Mouse (Mus musculus) heart, embryonic 10.5 days (tissue): ENCODE data around the gene Myo5c. TPM values are rescaled to one million over a fixed set of nuclear protein-coding genes. Genes with fewer than 3 reads are reported as not detected.
A peak's percentile ranks its signal among the peaks of the same experiment; 100 is the strongest.

Experiments used
- DNase-seq: peaks from one replicate; pipeline ENCODE4 v3.0.0-alpha.2; 2017; ENCODE audit warnings: low spot score
- H3K27ac ChIP-seq: fragments of 300-500 bp; sonication (generic); 2 replicates; pipeline ENCODE4 v1.5.1; 2016; ENCODE audit warnings: mild to moderate bottlenecking
- H3K27me3 ChIP-seq: fragments of 300-500 bp; sonication (generic); 2 replicates; pipeline ENCODE4 v1.6.1; 2016; ENCODE audit warnings: mild to moderate bottlenecking; ENCODE audit not compliant: poor library complexity, insufficient read depth, severe bottlenecking
- H3K36me3 ChIP-seq: fragments of 300-500 bp; sonication (generic); 2 replicates; pipeline ENCODE4 v1.6.1; 2016; ENCODE audit warnings: mild to moderate bottlenecking, moderate library complexity
- H3K4me1 ChIP-seq: fragments of 300-500 bp; sonication (generic); 2 replicates; pipeline ENCODE4 v1.6.1; 2016; ENCODE audit warnings: mild to moderate bottlenecking
- H3K4me3 ChIP-seq: fragments of 300-500 bp; sonication (generic); 2 replicates; pipeline ENCODE4 v1.5.1; 2016; ENCODE audit warnings: mild to moderate bottlenecking, moderate library complexity
- H3K9me3 ChIP-seq: fragments of 300-500 bp; sonication (generic); 2 replicates; pipeline ENCODE4 v1.6.1; 2016; ENCODE audit warnings: mild to moderate bottlenecking, moderate library complexity
- WGBS: fragments of 180-500 bp; shearing (Covaris S2); methylation state at CpG from one replicate; pipeline ENCODE4 v1.1.7; 2016; 5-methylcytosine and 5-hydroxymethylcytosine counted together
- polyA plus RNA-seq: library from polyadenylated mRNA; unstranded; fragments of >200 nt; fragmentation: Nextera tagmentation; extraction: Ambion mirVana; gene quantifications from 2 replicates; pipeline ENCODE4 v1.2.1, GENCODE M21; 2016

Myo5c gene
- polyA plus RNA-seq, 1 experiment from 2014 or later = 1.4 TPM

GRCm38 (mm10) chr9:75232860-75233259 lies 1.0 kb downstream of the Myo5c start:
- peaks cover 44% of the 10 kb centered on the region for H3K27me3 ChIP-seq
- 28% methylated on average over 8 of the region's 8 CpGs for WGBS
- H3K4me1 ChIP-seq = peaks cover 33% of the 10 kb centered on the region
- H3K27ac ChIP-seq = no peak overlapping the region
- H3K36me3 ChIP-seq = no peaks in the 10 kb centered on the region
- H3K4me3 ChIP-seq = no peak overlapping the region
- DNase-seq = peak; percentile 67
- H3K9me3 ChIP-seq = no peaks in the 10 kb centered on the region

DNA sequence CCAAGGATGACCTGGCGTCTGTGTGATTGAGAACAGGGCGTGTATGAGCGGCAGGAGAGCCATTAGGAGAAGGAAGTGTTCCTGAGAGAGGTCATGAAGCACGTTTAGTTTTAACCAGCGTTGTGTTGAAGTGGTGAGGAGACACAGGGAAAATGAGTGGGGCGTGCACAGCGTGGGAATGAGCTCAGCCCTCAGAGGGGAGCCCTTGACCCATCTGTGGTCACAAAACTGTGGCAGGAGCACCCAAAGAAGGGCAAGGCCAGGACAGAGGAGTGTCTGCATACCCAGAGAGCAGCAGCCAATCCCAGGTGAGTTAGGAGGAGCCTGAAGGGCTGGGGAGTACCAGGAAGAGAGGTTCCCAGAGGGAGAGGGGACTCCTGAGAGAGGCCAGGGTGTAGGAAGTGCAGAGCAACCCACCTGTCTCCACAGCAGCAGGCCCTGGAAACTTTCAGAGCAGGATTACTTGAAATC lies 2.5 kb downstream of the Myo5c start:
- H3K9me3 ChIP-seq = no peaks in the 10 kb centered on the region
- H3K36me3 ChIP-seq = no peaks in the 10 kb centered on the region
- H3K27ac ChIP-seq = no peak overlapping the region
- WGBS = 22% methylated on average over 7 of the region's 7 CpGs
- H3K27me3 ChIP-seq = peaks cover 44% of the 10 kb centered on the region
- H3K4me3 ChIP-seq = no peak overlapping the region
- DNase-seq = no peak
- H3K4me1 ChIP-seq = peaks cover 33% of the 10 kb centered on the region

DNA sequence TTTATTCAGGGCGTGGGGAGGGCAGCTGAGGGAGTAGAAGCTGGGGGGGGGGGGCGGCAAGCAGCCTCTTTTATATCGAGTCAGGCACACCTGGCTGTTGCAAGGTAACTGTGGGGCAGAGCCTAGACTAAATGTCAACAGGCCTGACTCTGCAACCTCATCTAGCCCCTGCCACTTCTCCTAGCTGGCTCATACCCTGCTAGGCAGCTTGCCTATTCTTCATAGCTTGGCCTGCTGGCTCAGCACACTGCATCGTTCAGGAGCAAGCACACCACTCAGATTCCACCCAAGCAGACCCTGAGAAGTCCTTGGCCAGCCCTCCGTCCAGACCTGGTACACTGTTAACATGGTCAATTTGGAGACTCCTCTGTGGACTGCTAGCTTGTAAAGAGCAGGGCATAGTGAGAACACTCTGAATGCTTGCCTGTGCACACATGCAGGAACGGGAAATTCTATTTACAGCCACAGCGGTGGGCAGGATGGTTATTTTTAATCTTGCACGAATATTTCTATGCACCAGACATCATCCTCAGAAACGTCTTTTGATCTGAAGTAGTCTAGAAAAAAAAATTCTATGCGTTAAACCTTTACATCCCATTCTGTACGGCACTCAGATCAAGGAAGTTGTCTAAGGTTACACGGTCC lies 3.3 kb downstream of the Myo5c start:
- Histone ChIP-seq H3K9me3 (no peaks in the 10 kb centered on the region), H3K4me3 (no peak overlapping the region), H3K36me3 (no peaks in the 10 kb centered on the region), H3K27me3 (peaks cover 44% of the 10 kb centered on the region), H3K4me1 (peaks cover 33% of the 10 kb centered on the region), H3K27ac (no peak overlapping the region)
- DNase-seq = no peak
- 70% methylated on average over 12 of the region's 12 CpGs for WGBS

- WGBS = 55% methylated on average over 2 of the region's 2 CpGs
- Histone ChIP-seq H3K27me3 (peaks cover 41% of the 10 kb centered on the region), H3K4me3 (no peak overlapping the region), H3K36me3 (no peaks in the 10 kb centered on the region), H3K4me1 (peaks cover 33% of the 10 kb centered on the region), H3K9me3 (no peaks in the 10 kb centered on the region), H3K27ac (no peak overlapping the region)
- no peak for DNase-seq
These were observed 3.9 kb downstream of the Myo5c start for GRCm38 (mm10) chr9:75235696-75236095.

DNA sequence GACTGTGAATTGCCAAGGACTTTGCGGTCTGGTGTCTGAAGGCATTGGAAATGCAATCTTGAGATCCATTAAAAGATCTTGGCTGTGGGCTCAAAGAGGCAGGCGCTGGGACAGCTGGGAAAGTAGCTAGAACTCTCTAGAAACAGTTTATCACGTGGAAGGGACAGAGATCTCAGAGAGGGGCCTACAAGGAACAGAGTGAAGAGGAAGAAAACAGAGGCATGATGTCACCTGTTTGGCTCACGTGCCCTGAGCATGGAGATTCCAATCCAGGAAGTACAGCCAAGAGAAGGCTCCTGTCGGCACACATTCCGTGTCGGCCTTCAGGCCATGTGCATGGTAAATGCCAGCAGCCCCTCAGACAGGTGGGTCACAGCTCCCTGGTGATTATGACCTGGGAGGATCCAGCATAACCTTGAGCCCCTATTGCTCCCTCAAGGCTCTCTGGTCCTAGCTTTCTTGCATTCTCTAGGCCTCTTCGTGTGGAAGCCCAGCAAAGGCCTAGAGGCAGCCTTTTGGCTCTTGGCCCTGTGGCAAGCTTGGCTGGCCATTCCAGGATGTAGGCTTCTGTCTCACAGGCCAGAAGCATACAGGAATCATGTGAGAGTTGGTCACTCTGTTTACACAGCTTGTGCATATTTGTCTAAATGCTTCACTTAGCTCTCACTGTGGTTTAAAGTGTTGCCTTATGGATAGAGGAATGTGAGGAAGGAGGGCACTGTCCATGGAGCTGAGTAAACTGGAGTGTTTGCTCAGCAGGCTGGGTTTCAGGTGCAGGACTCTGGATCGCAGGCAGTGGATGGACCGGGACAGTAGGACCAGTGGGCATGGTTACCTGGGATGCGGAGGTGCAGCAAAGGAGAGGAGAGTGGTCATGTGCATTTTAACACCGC lies 4.8 kb downstream of the Myo5c start:
- H3K27me3 ChIP-seq = peaks cover 33% of the 10 kb centered on the region
- H3K36me3 ChIP-seq = no peaks in the 10 kb centered on the region
- no peak overlapping the region for H3K4me3 ChIP-seq
- 78% methylated on average over 12 of the region's 12 CpGs for WGBS
- H3K4me1 ChIP-seq = peaks cover 33% of the 10 kb centered on the region
- no peaks in the 10 kb centered on the region for H3K9me3 ChIP-seq
- no peak overlapping the region for H3K27ac ChIP-seq
- no peak for DNase-seq

GRCm38 (mm10) chr9:75238179-75238578 lies 6.4 kb downstream of the Myo5c start:
- H3K4me1 ChIP-seq = peaks cover 26% of the 10 kb centered on the region
- no peak overlapping the region for H3K4me3 ChIP-seq
- no peak overlapping the region for H3K27ac ChIP-seq
- no peaks in the 10 kb centered on the region for H3K9me3 ChIP-seq
- H3K36me3 ChIP-seq = no peaks in the 10 kb centered on the region
- 77% methylated on average over 3 of the region's 3 CpGs for WGBS
- no peak for DNase-seq
- H3K27me3 ChIP-seq = peaks cover 26% of the 10 kb centered on the region

GRCm38 (mm10) chr9:75243052-75243451 lies 11.2 kb downstream of the Myo5c start:
- Histone ChIP-seq H3K4me1 (peaks cover 8% of the 10 kb centered on the region), H3K27ac (no peak overlapping the region), H3K27me3 (0 out of 2 replicates have a peak, but pooled peaks cover 9% of the 10 kb centered on the region), H3K4me3 (no peak overlapping the region), H3K9me3 (no peaks in the 10 kb centered on the region), H3K36me3 (no peaks in the 10 kb centered on the region)
- 55% methylated on average over 6 of the region's 6 CpGs for WGBS
- DNase-seq = no peak

DNA sequence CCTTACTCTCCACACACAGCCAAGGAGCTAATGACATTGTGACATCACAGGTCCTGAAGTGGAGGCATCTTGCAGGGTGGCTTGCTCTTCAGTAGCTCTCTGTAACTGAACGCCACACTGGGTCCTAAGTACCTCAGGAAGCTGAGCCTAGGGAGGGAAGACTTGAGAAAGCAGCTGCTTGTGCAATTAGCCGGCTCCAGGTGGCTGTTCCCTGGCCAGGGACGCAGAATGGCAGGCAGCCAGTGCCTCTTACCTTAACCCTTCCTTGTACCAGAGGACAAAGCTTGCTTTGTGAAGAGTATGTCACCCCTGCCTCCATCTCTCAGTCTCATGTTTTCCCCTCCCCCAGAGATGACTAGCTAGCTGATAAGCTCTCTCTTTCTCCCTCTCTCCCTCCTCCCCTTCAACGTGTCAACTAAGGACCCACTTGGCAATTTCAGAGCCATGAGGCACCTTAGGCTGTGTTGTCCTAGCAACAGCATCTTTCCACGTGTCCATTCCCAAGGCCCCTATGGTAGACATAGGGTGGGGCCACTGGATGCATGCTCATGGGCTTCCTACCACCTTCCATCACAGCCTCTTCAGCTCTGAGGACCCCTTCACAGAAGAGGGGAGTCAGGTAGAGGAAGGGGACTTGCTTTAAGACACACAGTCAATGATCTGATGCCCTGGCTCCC lies 12.0 kb downstream of the Myo5c start:
- 0 out of 2 replicates have a peak, but pooled peaks cover 9% of the 10 kb centered on the region for H3K27me3 ChIP-seq
- no peak overlapping the region for H3K27ac ChIP-seq
- H3K9me3 ChIP-seq = no peaks in the 10 kb centered on the region
- no peak for DNase-seq
- WGBS = 19% methylated on average over 5 of the region's 5 CpGs
- no peaks in the 10 kb centered on the region for H3K36me3 ChIP-seq
- peaks cover 8% of the 10 kb centered on the region for H3K4me1 ChIP-seq
- H3K4me3 ChIP-seq = no peak overlapping the region

GRCm38 (mm10) chr9:75244527-75244926 lies 12.7 kb downstream of the Myo5c start:
- Histone ChIP-seq H3K4me3 (no peak overlapping the region), H3K27me3 (0 out of 2 replicates have a peak, but pooled peaks cover 9% of the 10 kb centered on the region), H3K36me3 (no peaks in the 10 kb centered on the region), H3K9me3 (no peaks in the 10 kb centered on the region), H3K27ac (no peak overlapping the region), H3K4me1 (peaks cover 8% of the 10 kb centered on the region)
- no peak for DNase-seq
- 74% methylated on average over 4 of the region's 4 CpGs for WGBS

DNA sequence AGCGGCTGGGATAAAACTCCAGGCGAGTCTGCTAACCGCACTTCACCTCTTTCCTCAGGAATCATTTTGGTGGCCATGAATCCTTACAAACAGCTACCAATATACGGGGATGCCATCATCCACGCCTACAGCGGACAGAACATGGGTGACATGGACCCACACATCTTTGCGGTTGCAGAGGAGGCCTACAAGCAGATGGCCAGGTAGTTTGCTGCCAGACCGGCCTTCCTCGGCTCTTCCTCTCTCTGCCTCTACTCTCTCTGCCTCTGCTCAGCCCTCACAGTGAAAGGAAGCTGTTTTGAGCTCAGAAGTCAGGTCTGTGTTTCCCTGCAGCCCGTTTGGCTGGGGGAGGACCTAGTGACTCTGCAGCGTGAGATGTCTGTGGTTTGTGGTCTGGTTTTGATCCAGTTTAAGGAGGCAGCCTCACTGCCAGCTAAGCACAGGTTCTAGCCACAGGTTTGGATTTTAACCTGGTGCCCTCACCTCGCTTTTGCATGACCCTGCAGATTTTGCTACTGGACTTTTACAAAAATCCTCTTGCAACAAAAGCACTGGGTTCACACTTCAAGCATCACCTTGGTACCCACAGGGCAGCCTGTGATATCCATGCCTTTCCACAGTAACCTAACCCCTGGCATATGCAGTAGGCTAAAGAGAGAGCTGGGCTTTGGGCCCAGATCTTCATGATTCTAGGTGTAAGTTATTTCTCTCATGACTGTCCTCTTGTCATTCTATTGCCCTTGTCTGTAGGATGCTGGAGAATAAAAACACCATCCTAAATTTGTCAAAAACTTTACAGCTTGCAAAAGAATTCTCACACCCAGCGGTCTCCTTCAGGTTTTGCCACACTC lies 14.5 kb downstream of the Myo5c start:
- H3K4me3 ChIP-seq = no peak overlapping the region
- 86% methylated on average over 13 of the region's 13 CpGs for WGBS
- H3K27me3 ChIP-seq = 0 out of 2 replicates have a peak, but pooled peaks cover 9% of the 10 kb centered on the region
- H3K4me1 ChIP-seq = peaks cover 8% of the 10 kb centered on the region
- H3K27ac ChIP-seq = no peak overlapping the region
- H3K9me3 ChIP-seq = no peaks in the 10 kb centered on the region
- no peaks in the 10 kb centered on the region for H3K36me3 ChIP-seq
- DNase-seq = no peak

GRCm38 (mm10) chr9:75247870-75248269 lies 16.1 kb downstream of the Myo5c start:
- Histone ChIP-seq H3K9me3 (no peaks in the 10 kb centered on the region), H3K27ac (no peak overlapping the region)
- WGBS = 82% methylated on average over 6 of the region's 6 CpGs

DNA sequence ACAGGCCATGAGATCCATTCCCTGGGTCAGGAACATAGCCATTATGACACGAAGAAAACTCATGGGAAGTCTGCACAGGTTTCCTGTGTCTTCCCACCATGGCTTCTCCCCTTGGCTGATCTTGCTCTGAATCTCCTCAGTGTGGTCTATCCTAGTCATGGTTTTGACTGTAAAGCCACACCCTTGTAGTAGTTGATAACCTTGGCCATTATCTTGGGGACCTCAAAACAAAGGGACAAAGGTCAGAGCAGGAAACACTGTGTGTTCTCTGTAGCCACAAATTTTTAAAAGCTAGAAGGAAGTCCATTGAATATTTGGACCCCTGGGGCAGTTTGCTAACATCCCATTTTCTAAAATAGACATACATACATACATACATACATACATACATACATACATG lies 16.5 kb downstream of the Myo5c start:
- Histone ChIP-seq H3K4me1 (peaks cover 11% of the 10 kb centered on the region), H3K36me3 (no peaks in the 10 kb centered on the region), H3K27me3 (no peaks in the 10 kb centered on the region), H3K4me3 (no peak overlapping the region), H3K27ac (no peak overlapping the region), H3K9me3 (no peaks in the 10 kb centered on the region)
- 68% methylated on average over 1 of the region's 1 CpGs for WGBS
- DNase-seq = no peak

More at GRCm38 (mm10) chr9:75247870-75248269, 16.1 kb downstream of the Myo5c start:
- 0 out of 2 replicates have a peak, but pooled peaks cover 3% of the 10 kb centered on the region for H3K27me3 ChIP-seq
- H3K4me1 ChIP-seq = peaks cover 9% of the 10 kb centered on the region
- no peak overlapping the region for H3K4me3 ChIP-seq
- no peaks in the 10 kb centered on the region for H3K36me3 ChIP-seq
- DNase-seq = no peak
